Mouse (Mus musculus) cerebellum, postnatal 10 days (tissue): ENCODE measurements around the gene Dleu7.

ENCODE experiments used
- DNase-seq, 2 experiments: peaks; one replicate each; pipeline ENCODE4 v3.0.0; 2021; ENCODE audit warnings: mixed read lengths in 2 of 2

Dleu7 gene

GRCm38 (mm10) chr14:62273604-62274003 lies 19.2 kb downstream of the Dleu7 start:
- DNase-seq, result no peak

GRCm38 (mm10) chr14:62270698-62271396 lies 22.0 kb downstream of the Dleu7 start:
- DNase-seq, result no peak

- DNase-seq, result peak in 1 of 2 experiments; percentile 13
Measured at GRCm38 (mm10) chr14:62258978-62259536, 33.8 kb downstream of the Dleu7 start.

- DNase-seq, result no peak
Measured at GRCm38 (mm10) chr14:62258125-62258524, 34.7 kb downstream of the Dleu7 start.

- no peak for DNase-seq
Measured at GRCm38 (mm10) chr14:62256066-62256465, 36.8 kb downstream of the Dleu7 start.

GRCm38 (mm10) chr14:62254371-62254770 lies 38.5 kb downstream of the Dleu7 start:
- DNase-seq, result no peak

- peak; percentile 77 to 86 for DNase-seq
Measured at GRCm38 (mm10) chr14:62251999-62252398, 40.8 kb downstream of the Dleu7 start.

GRCm38 (mm10) chr14:62250046-62250445 lies 42.8 kb downstream of the Dleu7 start:
- DNase-seq, result peak in 1 of 2 experiments; percentile 52

- no peak for DNase-seq
Measured at GRCm38 (mm10) chr14:62249251-62249650, 43.6 kb downstream of the Dleu7 start.

GRCm38 (mm10) chr14:62248796-62249195 lies 44.1 kb downstream of the Dleu7 start:
- peak in 1 of 2 experiments; percentile 10 for DNase-seq

- no peak for DNase-seq
Measured at GRCm38 (mm10) chr14:62248345-62248744, 44.5 kb downstream of the Dleu7 start.

GRCm38 (mm10) chr14:62245557-62245956 lies 47.3 kb downstream of the Dleu7 start:
- no peak for DNase-seq

GRCm38 (mm10) chr14:62243530-62243929 lies 49.3 kb downstream of the Dleu7 start:
- DNase-seq, result no peak

- peak in 1 of 2 experiments; percentile 11 for DNase-seq
Measured at GRCm38 (mm10) chr14:62235969-62236368, 56.9 kb downstream of the Dleu7 start.

- no peak for DNase-seq
Measured at GRCm38 (mm10) chr14:62235214-62235613, 57.6 kb downstream of the Dleu7 start.

- DNase-seq, result no peak
Measured at GRCm38 (mm10) chr14:62230968-62231367, 61.9 kb downstream of the Dleu7 start.

GRCm38 (mm10) chr14:62227101-62227500 lies 65.7 kb downstream of the Dleu7 start:
- no peak for DNase-seq

- peak; percentile 50 to 53 for DNase-seq
Measured at GRCm38 (mm10) chr14:62226576-62227047, 66.2 kb downstream of the Dleu7 start.
